Mouse (Mus musculus): Measurements from ENCODE around the gene Cyp3a59. TPM values are rescaled to one million over a fixed set of nuclear protein-coding genes. Genes with fewer than 3 reads are reported as not detected.
"Not testable (repeated sequence)": the region's sequence is repeated elsewhere in the genome, so short reads cannot be mapped to it uniquely, and the experiment has no call there.

The Cyp3a59 gene
- total RNA-seq (2021): 0.38 and 3.9 TPM in 2 replicates
- long read RNA-seq, experiment 1: 0 reads
- long read RNA-seq, experiment 2, partial matches to known transcripts: 1 of 5 reads
- long read RNA-seq, experiment 2, other reads (novel, unspliced or antisense): 0 of 5 reads

- not testable (repeated sequence) for DNase-seq
Measured at GRCm38 (mm10) chr5:146078945-146079344, at the start of gene Cyp3a59. TSS of gene Cyp3a59 (plus strand) at chr5:146079257.

GRCm38 (mm10) chr5:146070099-146070498 lies 9.0 kb upstream of the Cyp3a59 start:
- DNase-seq: no peak

DNA sequence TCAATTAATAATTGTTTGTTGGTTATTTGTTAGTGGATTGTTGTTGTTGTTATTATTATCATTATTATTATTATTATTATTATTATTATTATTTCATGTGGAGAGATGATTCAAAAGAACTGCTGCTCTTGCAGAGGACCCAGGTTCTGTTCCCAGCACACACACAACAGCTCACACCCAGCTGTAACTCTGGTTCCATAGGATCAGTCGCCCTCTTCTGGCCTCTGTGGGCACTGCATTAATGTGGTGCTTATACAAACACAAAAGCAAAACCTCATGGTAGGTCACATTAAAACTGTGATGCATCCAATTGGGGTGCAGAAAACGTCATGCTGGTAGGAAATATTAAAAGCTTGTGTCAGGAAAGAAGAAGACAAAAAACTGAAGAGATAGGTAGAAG lies 68.8 kb downstream of the Cyp3a59 start:
- DNase-seq: no peak

DNA sequence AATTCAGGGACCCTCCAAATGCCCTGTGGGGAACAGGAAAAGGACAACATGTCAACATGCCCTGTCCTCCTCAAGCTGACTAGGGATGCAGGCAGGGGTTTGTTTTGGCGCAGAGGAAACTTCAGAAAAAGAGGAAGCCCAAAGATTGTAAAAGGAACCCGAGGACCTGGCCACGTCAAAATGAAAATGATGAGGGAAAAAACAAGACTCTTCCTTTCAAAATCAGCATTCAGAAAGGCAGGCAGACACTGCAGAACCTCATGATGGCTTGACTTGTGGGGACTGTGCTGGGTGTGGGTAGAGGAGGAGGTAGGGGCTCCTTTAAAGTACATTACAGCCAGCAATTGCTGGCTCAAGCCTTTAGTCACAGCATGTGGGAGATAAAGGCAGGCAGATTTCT lies 71.4 kb downstream of the Cyp3a59 start:
- no peak for DNase-seq

DNA sequence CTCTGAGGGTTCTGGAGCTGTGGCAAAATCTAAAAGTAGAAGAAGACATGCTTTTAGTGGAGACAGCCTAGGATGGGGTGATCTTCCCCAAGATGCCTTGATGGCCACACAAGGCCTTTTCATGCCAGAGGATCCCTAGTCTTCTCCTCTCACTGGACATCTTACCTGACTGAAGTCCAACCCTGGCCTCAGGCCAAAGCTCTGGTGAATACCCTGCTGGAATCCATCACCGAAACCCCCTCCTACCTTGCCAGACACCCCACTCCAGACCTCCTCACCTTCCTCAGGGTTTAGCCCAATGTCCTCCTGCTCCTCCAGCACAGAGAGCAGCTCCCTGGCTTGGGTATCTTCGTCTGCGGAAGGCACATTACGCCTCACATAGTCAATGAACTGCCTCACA lies 79.3 kb downstream of the Cyp3a59 start:
- DNase-seq: not testable (repeated sequence)

DNA sequence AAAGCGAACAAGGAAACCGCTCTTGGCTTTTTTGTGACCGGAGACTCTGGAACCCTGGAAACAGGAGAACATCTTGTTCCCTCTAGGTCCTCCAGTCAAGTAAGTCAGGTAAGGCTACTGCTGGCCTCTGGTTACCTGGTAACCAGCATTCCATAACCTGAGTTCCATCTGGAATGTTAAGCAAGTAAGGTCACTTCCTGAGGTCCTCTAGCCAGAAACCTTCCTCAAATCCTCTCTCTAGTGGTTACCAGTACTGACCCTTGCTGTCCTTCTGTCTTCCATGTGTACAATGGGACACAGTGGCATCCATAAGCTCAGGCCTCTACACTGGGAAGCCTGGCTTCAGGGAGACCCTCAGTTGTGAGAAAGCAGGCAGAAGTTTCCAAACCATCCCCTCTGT lies 81.4 kb downstream of the Cyp3a59 start, which contains the start of gene Gm5565:
Gene Gm5565 (minus strand): TSS at position 101 of the 400 bp plus-strand sequence.
- DNase-seq: not testable (repeated sequence)

Other genes with a start within 250 kb of the Cyp3a59 start
- 7.9 and 142 TPM in 2 replicates for gene Cyp3a11, start 199.3 kb upstream of the Cyp3a59 start, total RNA-seq (2021)
- gene Cyp3a25, start 69.6 kb upstream of the Cyp3a59 start, total RNA-seq (2021): 3.2 and 22.3 TPM in 2 replicates
- gene Gm5565, start 81.3 kb downstream of the Cyp3a59 start, total RNA-seq (2021): not detected in 2 replicates
- not detected in 2 replicates for gene Gm6309, start 91.5 kb downstream of the Cyp3a59 start, total RNA-seq (2021)
- 0.67 and 1.3 TPM in 2 replicates for gene 1700001J03Rik, start 106.0 kb downstream of the Cyp3a59 start, total RNA-seq (2021)
- gene Rnf6, start 142.3 kb downstream of the Cyp3a59 start, total RNA-seq (2021): 54.8 and 58.1 TPM in 2 replicates
- gene Cdk8, start 152.0 kb downstream of the Cyp3a59 start, total RNA-seq (2021): 73.2 and 74.4 TPM in 2 replicates